Mouse (Mus musculus) heart, adult 18-20 months (tissue): Measurements from ENCODE around the gene Foxk1. TPM values are rescaled to one million over a fixed set of nuclear protein-coding genes. Genes with fewer than 3 reads are reported as not detected.

ENCODE experiments used
- DNase-seq, 2 experiments: peaks; one replicate each; pipeline ENCODE4 v3.0.0; 2021 to 2022; ENCODE audit warnings: mixed read lengths in 1 of 2
- total RNA-seq, 2 experiments: library from RNA; stranded (reverse); gene quantifications; 2 replicates each; pipeline ENCODE4 v1.2.3; 2021

The Foxk1 gene
- total RNA-seq, 2 experiments from 2014 or later, result 15.7 to 15.9 TPM

DNA sequence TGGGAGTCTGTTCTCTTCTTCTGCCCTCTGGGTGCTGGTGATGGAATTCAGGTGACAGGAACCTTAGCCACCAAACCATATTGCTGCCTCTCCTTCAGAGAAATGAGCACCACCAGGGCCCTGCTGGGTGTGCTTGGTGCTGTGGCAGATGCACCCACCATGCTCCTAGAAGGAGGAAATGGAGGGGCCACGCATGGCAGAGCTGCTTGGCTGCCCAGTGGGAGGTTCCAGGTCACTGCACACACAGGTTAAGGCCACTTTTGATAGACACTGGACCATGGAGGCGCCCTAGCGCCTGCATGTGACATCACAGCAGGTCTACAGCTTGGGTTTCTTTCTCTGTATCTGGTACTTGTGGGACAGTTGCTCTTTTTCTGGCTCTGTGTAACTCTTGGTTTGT lies 15.8 kb downstream of the Foxk1 start:
- no peak for DNase-seq

DNA sequence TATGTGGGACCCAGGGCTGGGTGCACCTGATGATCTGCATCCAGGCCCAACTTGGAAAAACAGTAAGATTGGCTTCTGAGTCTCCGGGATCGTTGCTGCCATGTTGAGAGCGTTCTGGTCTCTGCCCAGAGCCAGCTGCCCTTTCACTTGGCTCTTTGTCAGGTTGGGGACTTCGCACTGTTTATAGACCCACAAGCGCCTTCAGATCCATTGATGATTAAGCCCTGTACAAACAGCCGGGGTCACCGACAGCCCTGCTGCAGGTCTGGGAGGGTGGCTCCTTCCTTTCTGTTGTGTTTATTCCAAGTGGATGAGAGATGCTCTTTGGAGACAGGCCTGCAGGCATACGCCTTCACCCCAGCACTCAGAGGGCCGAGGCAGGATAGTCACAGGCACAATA lies 16.6 kb downstream of the Foxk1 start:
- DNase-seq, result no peak

DNA sequence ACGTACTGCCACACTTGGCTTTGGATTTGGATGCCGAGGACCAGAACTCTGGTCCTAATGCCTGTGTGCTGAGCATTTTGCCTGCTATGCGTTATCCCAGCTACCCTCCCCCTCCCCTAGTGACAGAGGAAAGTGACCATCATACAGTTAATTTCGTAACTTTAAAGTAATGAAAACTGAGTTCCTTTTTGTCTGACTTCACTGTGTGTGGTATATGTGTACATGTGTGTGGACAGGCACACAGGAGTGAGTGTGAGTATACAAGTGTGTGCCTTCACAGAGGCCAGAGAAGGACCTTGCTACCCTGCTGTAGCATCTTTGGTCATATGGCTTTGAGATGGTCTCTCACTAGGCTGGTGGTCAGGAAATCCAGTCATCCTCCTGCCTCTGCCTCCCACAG lies 17.1 kb downstream of the Foxk1 start:
- no peak for DNase-seq

DNA sequence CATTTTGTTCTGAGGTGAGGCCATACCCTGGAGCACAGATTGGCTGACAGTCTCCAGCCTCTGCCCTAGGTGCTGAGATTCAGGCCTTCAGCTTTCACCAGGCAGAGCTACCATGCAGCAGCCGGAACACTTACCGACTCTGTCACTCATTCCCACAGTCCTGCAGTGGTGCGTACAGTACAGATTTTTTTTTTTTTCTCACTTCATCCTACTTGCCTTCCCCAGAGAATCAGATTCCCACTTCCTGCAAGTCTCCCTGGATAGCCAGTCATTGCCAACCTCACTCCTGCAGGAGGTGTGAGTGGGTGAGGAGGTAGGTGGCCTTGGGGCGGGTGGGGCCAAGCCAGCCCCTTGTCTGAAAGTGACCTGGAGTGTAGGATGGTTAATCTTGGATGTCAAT lies 19.0 kb downstream of the Foxk1 start:
- DNase-seq, result no peak

DNA sequence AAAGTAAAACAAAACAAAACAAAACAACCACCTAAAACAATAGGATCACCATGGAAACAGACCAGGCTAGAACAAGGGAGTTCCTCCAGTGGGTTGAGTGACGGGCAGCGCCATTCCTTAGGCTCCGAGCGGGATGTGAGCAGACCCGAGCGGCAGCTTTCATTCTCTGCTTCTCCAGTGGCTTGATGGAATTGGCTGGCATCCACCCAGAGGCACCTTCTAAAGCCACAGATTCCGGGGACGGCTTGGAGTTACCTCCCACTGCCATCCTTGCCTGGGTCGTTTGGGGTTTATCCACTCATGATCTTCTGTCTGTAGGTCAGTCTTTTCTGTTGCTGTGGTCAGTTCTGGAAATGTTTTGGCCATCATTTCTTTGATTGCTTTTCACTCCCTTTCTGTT lies 19.6 kb downstream of the Foxk1 start:
- no peak for DNase-seq

DNA sequence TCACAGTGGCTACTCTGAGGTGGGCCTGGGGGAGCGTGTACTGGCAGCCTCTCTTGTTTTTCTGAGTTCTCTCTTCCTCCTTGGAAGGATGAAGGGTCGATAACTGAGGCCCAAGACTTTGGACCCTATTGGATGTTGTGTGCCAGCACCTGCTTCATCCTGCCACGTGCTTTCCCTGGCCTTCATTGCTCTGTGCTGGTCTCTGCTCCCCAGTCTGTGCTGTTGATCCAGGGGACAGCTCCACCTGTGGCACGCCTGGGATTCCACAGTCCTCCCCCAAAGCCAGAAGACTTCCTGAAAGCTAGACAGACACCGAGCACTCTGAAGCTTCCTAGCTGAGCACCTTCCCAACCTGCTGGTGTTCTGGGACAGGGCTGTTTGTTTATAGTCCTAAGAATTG lies 20.6 kb downstream of the Foxk1 start:
- DNase-seq, result no peak

DNA sequence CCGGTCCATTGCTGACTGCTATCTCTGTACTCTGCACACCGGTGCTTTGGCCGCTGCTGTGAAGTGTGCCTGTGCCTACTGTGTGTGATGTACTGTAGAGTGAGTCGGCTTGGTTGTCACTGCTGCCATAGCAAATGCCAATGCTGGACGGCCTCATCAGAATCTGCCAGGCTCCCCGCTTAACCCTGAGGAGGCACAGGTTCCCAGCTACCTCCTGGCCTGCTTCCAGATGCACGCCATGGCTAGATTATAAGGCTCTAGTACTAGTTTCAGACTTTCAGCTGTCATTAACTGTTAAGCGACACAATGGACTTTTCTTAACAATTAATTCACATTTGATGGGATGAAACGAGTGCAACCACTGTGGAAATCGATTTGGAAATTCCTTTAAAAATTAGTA lies 21.8 kb downstream of the Foxk1 start:
- no peak for DNase-seq

DNA sequence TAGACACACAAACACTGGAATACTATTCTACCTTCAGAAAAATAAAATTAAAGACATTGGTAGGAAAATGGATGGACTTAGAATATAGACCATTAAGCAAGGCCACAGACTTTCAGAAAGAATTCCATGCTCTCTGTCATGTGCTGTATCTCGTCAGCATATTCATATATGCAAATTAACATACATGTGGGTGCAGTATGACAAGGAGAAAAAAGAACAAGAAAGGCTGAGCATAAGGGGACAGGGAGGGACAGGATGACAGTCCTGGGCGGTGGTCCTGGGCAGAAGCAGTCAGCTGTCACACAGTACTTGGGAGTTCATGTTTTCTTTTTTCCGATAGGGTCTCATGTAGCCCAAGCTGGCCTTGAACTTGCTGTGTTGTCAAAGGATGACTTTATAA lies 22.4 kb downstream of the Foxk1 start:
- DNase-seq, result no peak

DNA sequence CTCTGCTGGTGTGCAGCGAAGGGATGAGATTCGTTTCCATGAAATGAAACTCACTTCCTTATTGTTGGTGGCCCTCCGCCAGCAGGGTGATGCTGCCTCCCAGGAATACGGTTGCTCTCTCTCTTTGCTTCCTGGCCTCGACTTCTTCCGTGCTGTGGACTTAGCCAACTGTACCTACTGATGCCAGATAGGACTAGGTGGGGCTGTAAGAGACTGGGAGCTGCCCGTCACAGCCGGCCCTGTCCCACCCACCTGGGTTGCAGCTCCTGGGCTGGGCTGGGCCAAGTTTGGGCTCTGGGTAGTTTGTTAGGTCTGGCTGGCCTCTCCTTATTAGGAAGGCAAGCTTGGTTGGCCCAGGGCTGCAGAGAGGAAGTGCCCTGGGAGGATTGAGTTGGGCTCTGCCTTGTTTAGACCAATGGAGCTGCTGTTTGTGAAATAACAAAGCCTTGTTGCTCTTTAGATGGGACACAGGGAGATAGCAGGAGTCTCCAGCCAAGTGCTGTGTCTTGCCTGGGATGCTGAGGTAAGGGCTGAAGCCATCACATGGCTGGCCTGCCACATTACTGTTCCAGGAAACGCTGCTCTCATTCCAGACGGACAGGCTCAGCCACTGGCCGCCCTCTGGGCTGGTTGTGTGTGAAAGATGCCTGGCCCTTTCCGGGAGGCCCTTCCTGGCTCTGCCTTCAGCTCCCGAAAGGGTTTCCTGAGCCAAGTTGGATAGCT lies 23.5 kb downstream of the Foxk1 start:
- peak; percentile 85 to 95 for DNase-seq

DNA sequence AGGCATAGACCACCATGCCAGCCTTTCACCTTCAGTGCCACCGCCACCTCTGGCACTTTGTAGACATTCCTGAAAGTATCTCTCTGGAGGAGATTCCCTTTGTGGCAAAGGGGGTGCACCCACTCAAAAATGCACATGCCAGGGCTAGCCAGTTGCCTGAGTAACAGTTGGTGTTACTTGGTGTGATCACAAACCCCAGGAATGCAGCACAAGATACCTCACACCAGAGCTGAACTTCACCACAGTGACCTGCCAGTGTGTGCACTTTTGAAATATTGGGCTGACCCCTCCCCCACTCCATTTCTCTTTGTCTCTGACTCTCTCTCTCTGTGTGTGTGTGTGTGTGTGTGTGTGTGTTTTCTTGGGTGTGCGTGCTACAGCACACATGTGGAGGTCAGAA lies 25.2 kb downstream of the Foxk1 start:
- no peak for DNase-seq

DNA sequence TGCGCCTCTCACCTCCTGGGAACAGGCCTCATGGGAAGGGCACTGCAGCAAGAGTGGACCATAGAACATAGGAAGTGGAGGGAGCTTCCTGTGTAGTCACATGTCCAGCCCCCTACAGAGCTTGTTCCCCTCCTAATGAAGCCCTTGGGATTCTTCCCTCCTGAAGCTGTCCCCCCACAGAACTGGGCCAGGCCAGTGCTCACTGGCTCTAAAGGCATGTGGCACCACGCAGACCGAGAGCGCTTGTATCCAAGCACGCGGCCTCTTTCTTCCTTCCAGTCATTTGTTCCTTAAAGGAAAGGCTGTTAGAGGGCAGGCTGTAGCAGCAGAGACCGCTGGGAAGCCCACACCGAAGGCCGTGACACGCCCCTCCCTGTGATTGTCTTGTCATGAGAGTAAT lies 26.6 kb downstream of the Foxk1 start:
- DNase-seq, result peak in 1 of 2 experiments; percentile 38

DNA sequence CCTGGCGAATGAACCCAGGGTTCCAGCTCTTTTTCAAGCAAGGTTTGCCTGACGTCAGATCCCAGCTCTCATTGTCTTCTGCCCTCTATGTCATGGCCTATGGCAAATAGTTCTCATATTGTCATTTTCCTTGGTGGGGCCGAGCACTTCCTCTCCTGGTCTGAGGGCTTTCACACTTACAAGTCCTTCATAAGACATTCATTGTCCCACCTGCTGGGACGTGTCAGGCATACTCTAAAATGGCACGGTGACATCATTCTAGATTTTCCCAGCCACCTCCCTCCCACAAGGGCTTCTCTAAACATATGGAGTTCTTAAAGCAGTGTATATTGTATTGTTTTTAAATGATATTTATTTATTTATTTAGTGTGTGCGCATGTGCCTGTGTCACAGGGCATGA lies 27.4 kb downstream of the Foxk1 start:
- no peak for DNase-seq

DNA sequence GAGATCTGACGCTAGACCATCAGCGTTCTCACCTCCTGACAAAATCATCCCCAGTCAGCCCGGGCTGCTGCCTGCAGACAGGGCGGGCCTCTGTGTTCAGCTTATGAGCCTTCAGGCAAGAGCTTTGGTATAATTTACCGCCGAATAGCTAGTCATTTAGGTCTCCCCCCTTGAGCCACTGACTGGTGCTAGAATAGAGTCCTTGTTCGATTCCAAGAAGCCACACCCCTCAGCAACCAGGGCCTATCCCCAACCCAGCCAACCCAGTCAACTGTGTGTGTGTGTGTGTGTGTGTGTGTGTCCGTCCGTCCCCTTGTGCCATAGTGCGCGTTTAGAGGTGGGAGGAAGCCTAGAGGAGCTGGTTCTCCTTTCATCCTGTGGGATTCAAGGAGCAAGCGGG lies 29.7 kb downstream of the Foxk1 start:
- no peak for DNase-seq

DNA sequence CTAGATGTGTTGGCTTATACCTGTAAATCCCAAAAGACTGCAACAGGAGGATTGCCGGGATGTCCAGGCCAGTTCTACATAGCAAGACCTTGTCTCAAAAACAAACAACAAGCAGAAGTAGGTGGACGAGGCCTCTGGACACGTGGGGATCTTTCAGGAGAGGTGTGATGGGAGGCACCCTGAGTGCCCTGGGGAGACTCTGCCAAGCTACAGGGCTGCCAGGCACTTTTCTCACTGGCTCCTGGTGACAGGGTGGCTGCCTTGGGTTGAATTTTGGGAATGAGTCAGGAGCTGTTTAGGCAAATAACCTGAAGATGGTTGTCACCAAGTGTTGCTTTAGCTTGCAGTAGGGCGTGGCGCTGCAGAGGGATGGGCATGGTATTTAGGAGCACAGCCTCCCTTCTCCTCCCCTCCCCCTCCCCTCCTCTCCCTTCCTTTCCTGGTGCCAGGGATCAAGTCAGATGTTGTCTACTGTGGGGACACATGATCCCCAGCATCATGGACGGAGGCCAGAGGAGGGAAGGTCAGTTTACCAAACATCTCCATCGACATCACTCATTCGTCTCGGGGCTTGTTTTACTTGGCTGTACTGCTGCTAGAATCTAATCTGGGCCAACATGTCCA lies 30.6 kb downstream of the Foxk1 start:
- peak; percentile 51 to 52 for DNase-seq

DNA sequence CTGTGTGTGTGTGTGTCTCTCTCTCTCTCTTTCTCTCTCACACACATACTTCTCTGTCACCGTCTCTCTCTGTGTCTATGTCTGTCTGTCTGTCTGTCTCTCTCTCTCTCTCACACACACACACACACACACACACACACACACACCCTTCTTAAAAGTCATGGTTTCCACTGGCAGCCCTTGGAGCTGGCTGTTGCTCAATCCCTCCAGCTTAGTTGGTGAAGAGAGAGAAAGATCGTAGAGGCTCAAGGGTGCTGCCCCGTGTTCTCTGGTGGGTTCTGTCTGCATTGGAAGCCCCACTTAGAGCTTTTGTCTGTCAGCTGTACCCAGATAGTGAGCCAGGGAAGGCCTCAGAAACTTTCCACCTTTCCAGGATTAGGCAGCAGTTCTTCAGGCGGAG lies 31.4 kb downstream of the Foxk1 start:
- DNase-seq, result no peak

DNA sequence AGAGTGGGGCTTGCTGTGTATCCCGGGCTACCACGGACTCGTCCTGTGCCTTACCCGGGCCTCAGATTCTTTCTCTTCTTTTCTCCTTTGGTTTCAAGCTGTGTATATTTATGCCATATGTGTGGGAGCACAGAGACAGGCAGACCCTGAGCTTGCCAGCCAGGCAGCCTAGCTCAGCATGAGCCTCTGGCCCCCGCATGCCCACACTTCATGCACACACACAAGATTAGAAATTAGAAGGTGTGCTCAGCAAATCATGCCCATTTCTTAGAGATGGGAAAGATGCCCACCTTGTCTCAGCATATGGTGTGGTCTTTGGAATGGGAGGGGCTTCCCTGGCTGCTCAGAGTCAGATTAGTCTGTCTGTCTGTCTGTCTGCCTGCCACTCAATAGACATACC lies 32.8 kb downstream of the Foxk1 start:
- no peak for DNase-seq

DNA sequence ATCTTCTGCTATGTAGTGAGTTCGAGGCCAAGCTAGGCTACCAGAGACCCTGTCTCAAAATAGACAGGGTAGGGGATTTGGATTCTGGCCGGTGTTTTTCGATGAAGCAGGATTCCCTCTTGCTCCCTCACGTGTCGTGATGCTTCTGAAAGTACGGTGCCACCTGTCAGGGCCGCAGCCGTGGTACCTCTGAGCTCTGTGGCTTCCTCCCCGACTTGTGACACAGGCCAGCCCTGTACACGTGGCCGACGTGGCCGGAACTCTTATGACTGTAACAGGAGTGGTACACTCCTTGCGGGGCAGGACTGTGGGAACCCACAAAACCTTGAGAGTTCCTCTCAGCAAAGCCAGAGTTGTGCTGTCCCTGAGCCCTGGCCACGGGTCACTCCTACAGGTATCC lies 34.4 kb downstream of the Foxk1 start:
- no peak for DNase-seq

DNA sequence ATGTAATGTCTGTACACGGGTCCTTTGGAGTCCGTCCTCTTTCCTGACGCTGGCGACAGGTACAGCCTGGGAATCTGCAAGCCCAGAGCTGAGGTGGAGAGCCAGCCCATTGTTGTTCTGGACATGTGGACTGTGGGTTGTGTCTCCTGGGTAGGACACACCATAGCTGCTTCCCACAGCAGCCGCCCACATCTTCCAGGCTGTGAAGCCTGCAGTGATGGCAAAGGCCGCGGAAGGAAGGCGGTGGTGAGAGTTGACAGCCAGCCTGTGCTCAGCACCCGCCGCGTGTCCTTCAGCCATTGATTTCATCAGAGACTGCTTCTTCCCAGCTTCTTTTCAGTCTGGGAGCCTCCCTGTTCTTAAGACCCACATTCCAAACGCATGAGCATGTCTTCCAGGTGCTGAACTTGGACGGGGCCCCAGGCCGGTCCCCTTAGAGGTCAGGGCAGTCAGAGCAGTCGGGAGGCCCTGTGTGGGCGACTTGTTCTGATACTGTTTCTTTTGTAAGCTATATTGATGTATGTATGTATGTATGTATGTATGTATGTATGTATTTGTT lies 37.2 kb downstream of the Foxk1 start:
- peak in 1 of 2 experiments; percentile 32 for DNase-seq

DNA sequence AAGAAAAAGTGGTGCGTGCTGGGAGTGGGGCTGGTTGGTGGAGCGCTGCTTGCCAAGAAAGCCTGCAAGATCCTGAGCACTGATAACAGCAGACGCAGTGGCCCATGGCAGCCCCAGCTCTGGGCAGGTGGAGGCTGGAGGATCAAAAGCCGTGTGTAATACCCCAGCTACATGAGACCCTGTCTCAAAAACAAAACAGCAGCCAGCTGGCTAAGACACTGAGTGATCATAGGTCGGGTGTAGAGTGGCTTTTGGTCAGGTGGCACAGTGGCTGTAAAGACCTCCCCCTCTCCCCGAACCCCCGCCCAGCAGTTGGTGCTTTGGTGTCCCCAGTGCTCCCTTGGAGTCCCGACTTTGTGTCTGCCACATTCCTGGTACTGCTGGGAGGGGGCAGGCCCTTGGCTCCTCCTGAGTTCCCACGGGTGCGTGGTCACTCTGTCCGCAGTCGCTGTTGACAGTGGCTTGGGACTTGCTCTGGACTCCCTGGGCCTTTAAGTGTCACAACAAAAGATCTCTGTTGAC lies 38.7 kb downstream of the Foxk1 start:
- DNase-seq, result no peak

DNA sequence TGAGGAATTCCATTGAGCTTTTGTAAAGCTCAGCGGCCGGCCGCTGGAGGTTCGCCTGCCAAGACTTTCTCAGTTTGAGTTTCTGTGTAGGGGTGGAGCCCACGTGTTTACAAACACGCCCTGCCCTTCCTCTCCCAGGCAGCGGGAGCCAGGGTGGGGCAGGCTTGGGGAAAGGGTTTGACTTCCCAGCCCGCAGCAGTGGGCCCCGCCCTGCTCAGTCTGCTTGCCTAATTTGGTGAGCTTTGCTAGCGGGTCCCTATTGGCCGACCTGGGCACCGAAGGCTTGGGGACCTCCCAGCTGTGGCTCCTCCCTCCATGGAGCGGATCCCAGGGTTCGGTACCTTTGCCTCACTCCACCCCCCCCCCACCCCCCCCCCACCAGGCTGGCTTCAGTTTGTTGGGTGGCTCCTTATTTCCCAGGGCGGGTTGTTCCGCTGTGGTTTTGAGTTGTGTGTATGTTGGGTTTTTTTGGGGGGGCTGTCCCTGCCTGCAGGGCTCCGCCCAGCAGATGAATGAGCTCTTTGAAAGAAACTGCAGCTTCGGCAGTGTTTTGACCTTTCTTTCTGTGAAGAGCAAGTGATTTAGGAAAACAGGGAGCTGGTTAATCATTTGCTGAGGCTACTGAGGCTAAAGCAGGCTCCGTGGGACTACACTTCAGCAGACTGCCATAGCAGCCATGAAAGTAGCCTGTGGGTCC lies 39.3 kb downstream of the Foxk1 start:
- peak; percentile 94 to 99 for DNase-seq

DNA sequence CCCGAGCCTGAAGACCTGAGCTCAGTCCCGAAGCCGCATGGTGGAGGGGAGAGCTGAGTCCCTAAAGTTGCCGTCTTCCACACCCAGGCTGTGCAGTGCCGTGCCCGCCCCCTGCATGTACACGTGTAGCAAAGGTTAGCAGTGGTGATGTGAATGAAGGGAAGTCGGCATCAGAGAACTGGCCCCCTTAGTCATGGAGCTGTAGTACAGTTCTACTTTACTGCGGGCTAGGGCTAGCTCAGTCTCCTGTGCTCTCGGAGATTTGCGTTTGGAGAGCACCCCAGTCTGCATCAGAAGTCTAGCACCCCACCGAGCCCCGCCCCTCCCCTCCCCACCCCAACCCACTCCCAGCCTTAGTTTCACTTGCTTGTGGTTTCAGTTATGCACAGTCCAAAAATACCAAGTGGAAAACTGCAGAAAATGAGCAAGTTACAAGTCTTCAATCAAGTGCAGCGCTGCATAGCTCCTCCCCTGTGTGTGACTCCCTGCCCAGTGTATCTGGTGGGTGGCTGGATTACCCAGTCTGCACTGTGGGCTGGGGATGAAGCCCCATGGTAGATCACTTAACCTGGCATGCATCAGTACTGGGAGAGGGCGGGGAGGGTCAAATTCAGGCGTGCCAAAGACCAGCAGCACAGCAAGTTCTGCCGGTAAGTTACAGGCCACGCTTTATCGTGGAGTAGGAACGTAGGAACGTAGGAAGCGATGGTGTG lies 40.2 kb downstream of the Foxk1 start:
- DNase-seq, result no peak

DNA sequence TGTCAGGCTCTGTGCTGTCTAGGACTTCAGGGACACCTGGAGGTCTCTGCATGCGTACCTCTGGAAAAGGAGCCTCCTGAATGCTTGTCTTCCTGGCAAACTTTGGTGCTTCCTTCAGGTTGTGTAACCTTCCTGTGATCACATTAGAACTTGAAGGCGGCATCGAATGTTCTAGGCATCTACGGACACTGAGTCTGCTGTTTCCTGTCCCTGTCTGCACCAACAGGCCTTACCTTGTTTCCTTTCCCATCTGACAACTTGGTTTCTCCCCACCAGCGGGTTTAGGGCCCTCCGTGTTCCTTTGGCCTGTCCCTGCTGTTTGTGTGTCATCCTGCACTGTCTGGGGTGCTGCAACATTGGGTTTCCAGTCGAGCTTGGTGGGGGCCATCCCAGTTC lies 40.7 kb downstream of the Foxk1 start:
- no peak for DNase-seq
